Mouse (Mus musculus): ENCODE results near the gene Snx33.
"Not testable (repeated sequence)": the region's sequence is repeated elsewhere in the genome, so short reads cannot be mapped to it uniquely, and the experiment has no call there.

Gene Snx33

GRCm38 (mm10) chr9:56928041-56928811 is at the start of gene Snx33:
Snx33 (minus strand) TSS chr9:56928371.
- peak; percentile 65 to 75 for DNase-seq (ENCODE audit: low spot score in 2 of 2)

GRCm38 (mm10) chr9:56975199-56975598 is 47.0 kb upstream of the Snx33 start:
- no peak for DNase-seq (ENCODE audit: low spot score in 2 of 2)

GRCm38 (mm10) chr9:56973960-56974524 is 45.9 kb upstream of the Snx33 start:
- DNase-seq (ENCODE audit: low spot score in 2 of 2) = no peak

GRCm38 (mm10) chr9:56970158-56970557 is 42.0 kb upstream of the Snx33 start:
- DNase-seq (ENCODE audit: low spot score in 2 of 2) = no peak

- no peak for DNase-seq (ENCODE audit: low spot score in 2 of 2)
Observed at GRCm38 (mm10) chr9:56961591-56961990, 33.4 kb upstream of the Snx33 start.

GRCm38 (mm10) chr9:56958689-56959088 is 30.5 kb upstream of the Snx33 start:
- no peak for DNase-seq (ENCODE audit: low spot score in 2 of 2)

GRCm38 (mm10) chr9:56956966-56957675 is 28.9 kb upstream of the Snx33 start:
- DNase-seq (ENCODE audit: low spot score in 2 of 2) = no peak

GRCm38 (mm10) chr9:56953562-56953961 is 25.4 kb upstream of the Snx33 start:
- no peak for DNase-seq (ENCODE audit: low spot score in 2 of 2)

- DNase-seq (ENCODE audit: low spot score in 2 of 2) = peak; percentile 92 to 95
Observed at GRCm38 (mm10) chr9:56950414-56951400, 22.5 kb upstream of the Snx33 start, which contains the start of gene Snupn. Snupn (plus strand) TSS chr9:56950878.

- DNase-seq (ENCODE audit: low spot score in 2 of 2) = no peak
Observed at GRCm38 (mm10) chr9:56949767-56950166, 21.6 kb upstream of the Snx33 start.

GRCm38 (mm10) chr9:56948699-56949098 is 20.5 kb upstream of the Snx33 start:
- DNase-seq (ENCODE audit: low spot score in 2 of 2) = not testable (repeated sequence)

- peak in 1 of 2 experiments; percentile 39 for DNase-seq (ENCODE audit: low spot score in 2 of 2)
Observed at GRCm38 (mm10) chr9:56947481-56947880, 19.3 kb upstream of the Snx33 start.

- DNase-seq (ENCODE audit: low spot score in 2 of 2) = no peak
Observed at GRCm38 (mm10) chr9:56938374-56938773, 10.2 kb upstream of the Snx33 start.

GRCm38 (mm10) chr9:56937223-56938160 is 9.3 kb upstream of the Snx33 start, which contains the start of gene Imp3:
Imp3 (plus strand) TSS chr9:56937475.
- DNase-seq (ENCODE audit: low spot score in 2 of 2) = peak; percentile 68 to 80

- DNase-seq (ENCODE audit: low spot score in 2 of 2) = no peak
Observed at GRCm38 (mm10) chr9:56936861-56937222, 8.7 kb upstream of the Snx33 start.

- DNase-seq (ENCODE audit: low spot score in 2 of 2) = no peak
Observed at GRCm38 (mm10) chr9:56930556-56930955, 2.4 kb upstream of the Snx33 start.

GRCm38 (mm10) chr9:56929496-56929895 is 1.3 kb upstream of the Snx33 start:
- DNase-seq (ENCODE audit: low spot score in 2 of 2) = no peak

- DNase-seq (ENCODE audit: low spot score in 2 of 2) = no peak
Observed at GRCm38 (mm10) chr9:56927191-56928012, 769 bp downstream of the Snx33 start.

GRCm38 (mm10) chr9:56926387-56926786 is 1.8 kb downstream of the Snx33 start:
- no peak for DNase-seq (ENCODE audit: low spot score in 2 of 2)

- no peak for DNase-seq (ENCODE audit: low spot score in 2 of 2)
Observed at GRCm38 (mm10) chr9:56926025-56926360, 2.2 kb downstream of the Snx33 start.
